ENCODE assay signal across 1 mouse cellular context in the genomic region with DNA sequence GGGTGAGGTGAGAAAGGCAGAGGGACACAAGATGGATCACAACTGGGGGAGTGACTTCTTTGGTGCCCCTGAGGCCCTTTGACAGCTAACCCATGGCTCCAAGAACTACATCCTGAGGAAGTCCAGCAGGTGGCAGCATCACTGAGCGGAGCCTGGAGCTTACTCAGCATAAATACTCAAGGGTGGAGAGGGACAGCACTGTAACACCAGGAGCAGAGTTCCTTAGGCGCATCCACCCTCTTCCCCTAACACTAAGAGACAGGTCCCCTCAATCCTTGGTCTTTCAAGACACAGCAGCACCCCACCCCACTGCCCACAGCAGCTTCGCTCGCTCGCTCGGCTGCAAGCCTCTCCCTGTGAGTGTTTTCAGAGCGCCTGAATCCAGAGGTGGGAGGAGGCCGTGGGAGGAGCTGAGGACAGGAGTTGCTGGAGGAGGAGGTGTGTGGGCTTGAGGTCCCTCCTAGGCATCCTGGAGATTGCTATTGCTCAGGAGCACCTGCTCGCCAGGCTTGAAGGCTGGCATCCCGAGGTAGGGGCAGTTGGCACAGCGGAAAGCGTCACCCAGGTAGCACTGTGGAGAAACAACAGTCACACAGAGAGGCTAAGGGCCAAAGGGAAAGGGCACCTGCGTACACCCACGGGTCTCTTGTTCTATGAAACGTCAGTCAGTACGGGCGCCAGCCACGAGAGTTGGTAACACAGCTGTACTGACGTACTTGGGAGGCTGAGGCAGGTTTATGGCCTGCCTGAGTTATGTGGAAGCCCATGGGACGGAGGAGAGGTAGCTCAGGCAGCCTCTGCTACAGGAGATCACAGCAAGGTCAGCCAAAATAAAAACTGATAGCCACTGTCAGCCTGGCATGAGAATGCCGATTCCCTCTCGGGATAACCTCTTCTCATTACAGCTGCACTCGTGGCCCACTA.
A peak's percentile ranks its signal among the peaks of the same experiment; 100 is the strongest.
TF ChIP-seq lines count a peak whose summit lies in the region.

No protein-coding gene starts in this region.

TF ChIP-seq in MEL, 35 proteins besides CTCF, POLR2A, EP300 and RAD21:
- TF ChIP-seq MAFK (IDR thresholded peaks at IDR 0.05; ENCODE audit: borderline replicate concordance, low read depth, low read length) (peak; percentile 99), ETS1 (IDR thresholded peaks at IDR 0.05; ENCODE audit: low read depth, low read length) (no peak)
TF ChIP-seq in MEL: peak in this region for 1.
